Mouse (Mus musculus): ENCODE results near the gene Tgfbr3l. TPM values are rescaled to one million over a fixed set of nuclear protein-coding genes. Genes with fewer than 3 reads are reported as not detected.
A peak's percentile ranks its signal among the peaks of the same experiment; 100 is the strongest.

Gene Tgfbr3l
- polyA plus RNA-seq, 1 experiment, result 13.9 TPM

GRCm38 (mm10) chr8:4263105-4263791 is 15.2 kb downstream of the Tgfbr3l start:
- Histone ChIP-seq H3K4me3 (ENCODE audit: extremely low read depth, insufficient read depth, insufficient read length) (no peak overlapping the region), H3K27ac (ENCODE audit: insufficient read depth, low read length) (no peak overlapping the region), H3K36me3 (ENCODE audit: control insufficient read depth, insufficient read depth, low read length) (peaks cover 32% of the 10 kb centered on the region), H3K4me1 (ENCODE audit: control insufficient read depth, insufficient read depth, insufficient read length) (peaks cover 11% of the 10 kb centered on the region; the same call in 1 of the 2 replicates), H3K27me3 (ENCODE audit: control insufficient read depth, insufficient read depth, low read length) (no peaks in the 10 kb centered on the region)
- 77% methylated on average over 8 of the region's 8 CpGs for WGBS
- no peak for DNase-seq (ENCODE audit: low read depth in 1 of 2, low spot score in 2 of 2)
- TF ChIP-seq POLR2A (IDR thresholded peaks at IDR 0.05; ENCODE audit: low read depth, low read length), result no peak
- no peak for TF ChIP-seq CTCF (IDR thresholded peaks at IDR 0.05; ENCODE audit: extremely low read depth, insufficient read depth, insufficient read length, insufficient replicate concordance)

- 92% methylated on average over 15 of the region's 15 CpGs for WGBS
- no peak overlapping the region for H3K27ac ChIP-seq (ENCODE audit: insufficient read depth, low read length)
- DNase-seq (ENCODE audit: low read depth in 1 of 2, low spot score in 2 of 2), result no peak
- H3K4me1 ChIP-seq (ENCODE audit: control insufficient read depth, insufficient read depth, insufficient read length), result no peaks in the 10 kb centered on the region
- H3K36me3 ChIP-seq (ENCODE audit: control insufficient read depth, insufficient read depth, low read length), result peaks cover 38% of the 10 kb centered on the region
- TF ChIP-seq POLR2A (IDR thresholded peaks at IDR 0.05; ENCODE audit: low read depth, low read length), result no peak
- no peak for TF ChIP-seq CTCF (IDR thresholded peaks at IDR 0.05; ENCODE audit: extremely low read depth, insufficient read depth, insufficient read length, insufficient replicate concordance)
- H3K4me3 ChIP-seq (ENCODE audit: extremely low read depth, insufficient read depth, insufficient read length), result no peak overlapping the region
- H3K27me3 ChIP-seq (ENCODE audit: control insufficient read depth, insufficient read depth, low read length), result no peaks in the 10 kb centered on the region
These were observed 17.3 kb downstream of the Tgfbr3l start for GRCm38 (mm10) chr8:4265160-4265914.

- no peaks in the 10 kb centered on the region for H3K27me3 ChIP-seq (ENCODE audit: control insufficient read depth, insufficient read depth, low read length)
- H3K27ac ChIP-seq (ENCODE audit: insufficient read depth, low read length), result no peak overlapping the region
- no peak for DNase-seq (ENCODE audit: low read depth in 1 of 2, low spot score in 2 of 2)
- no peaks in the 10 kb centered on the region for H3K4me1 ChIP-seq (ENCODE audit: control insufficient read depth, insufficient read depth, insufficient read length)
- TF ChIP-seq CTCF (IDR thresholded peaks at IDR 0.05; ENCODE audit: extremely low read depth, insufficient read depth, insufficient read length, insufficient replicate concordance), result peak; percentile 52; the same call in 1 of the 2 replicates
- no peak for TF ChIP-seq POLR2A (IDR thresholded peaks at IDR 0.05; ENCODE audit: low read depth, low read length)
- H3K36me3 ChIP-seq (ENCODE audit: control insufficient read depth, insufficient read depth, low read length), result peaks cover 35% of the 10 kb centered on the region
- no peak overlapping the region for H3K4me3 ChIP-seq (ENCODE audit: extremely low read depth, insufficient read depth, insufficient read length)
- 90% methylated on average over 15 of the region's 15 CpGs for WGBS
These were observed 19.6 kb downstream of the Tgfbr3l start for GRCm38 (mm10) chr8:4267627-4268026.

- 94% methylated on average over 6 of the region's 6 CpGs for whole genome bisulfite sequencing
- Histone ChIP-seq H3K27ac (ENCODE audit: insufficient read depth, low read length) (no peak overlapping the region), H3K27me3 (ENCODE audit: control insufficient read depth, insufficient read depth, low read length) (no peaks in the 10 kb centered on the region), H3K4me1 (ENCODE audit: control insufficient read depth, insufficient read depth, insufficient read length) (no peaks in the 10 kb centered on the region), H3K4me3 (ENCODE audit: extremely low read depth, insufficient read depth, insufficient read length) (no peak overlapping the region), H3K36me3 (ENCODE audit: control insufficient read depth, insufficient read depth, low read length) (peaks cover 33% of the 10 kb centered on the region)
- no peak for DNase-seq (ENCODE audit: low read depth in 1 of 2, low spot score in 2 of 2)
- TF ChIP-seq POLR2A (IDR thresholded peaks at IDR 0.05; ENCODE audit: low read depth, low read length) (no peak), CTCF (IDR thresholded peaks at IDR 0.05; ENCODE audit: extremely low read depth, insufficient read depth, insufficient read length, insufficient replicate concordance) (no peak)
These were observed 21.6 kb downstream of the Tgfbr3l start for GRCm38 (mm10) chr8:4269609-4270008.

- Histone ChIP-seq H3K27me3 (ENCODE audit: control insufficient read depth, insufficient read depth, low read length) (no peaks in the 10 kb centered on the region), H3K4me3 (ENCODE audit: extremely low read depth, insufficient read depth, insufficient read length) (peak within 1 kb of the TSS; percentile 74), H3K36me3 (ENCODE audit: control insufficient read depth, insufficient read depth, low read length) (peaks cover 5% of the 10 kb centered on the region; the same call in 1 of the 2 replicates), H3K27ac (ENCODE audit: insufficient read depth, low read length) (peak within 1 kb of the TSS; percentile 61), H3K4me1 (ENCODE audit: control insufficient read depth, insufficient read depth, insufficient read length) (peaks cover 4% of the 10 kb centered on the region; the same call in 1 of the 2 replicates)
- TF ChIP-seq POLR2A (IDR thresholded peaks at IDR 0.05; ENCODE audit: low read depth, low read length) (peak; percentile 58), CTCF (IDR thresholded peaks at IDR 0.05; ENCODE audit: extremely low read depth, insufficient read depth, insufficient read length, insufficient replicate concordance) (no peak)
- DNase-seq (ENCODE audit: low read depth in 1 of 2, low spot score in 2 of 2), result peak; percentile 81 to 93
- under 1% methylated on average over 39 of the region's 39 CpGs for WGBS
These were observed 27.5 kb downstream of the Tgfbr3l start, which contains the start of gene Timm44 for GRCm38 (mm10) chr8:4275275-4276110. Gene Timm44, minus strand, starts transcription at chr8:4275913.

GRCm38 (mm10) chr8:4276111-4276465 is 28.1 kb downstream of the Tgfbr3l start:
- Histone ChIP-seq H3K4me3 (ENCODE audit: extremely low read depth, insufficient read depth, insufficient read length) (peak overlapping the region; percentile 74), H3K36me3 (ENCODE audit: control insufficient read depth, insufficient read depth, low read length) (peaks cover 5% of the 10 kb centered on the region; the same call in 1 of the 2 replicates), H3K27me3 (ENCODE audit: control insufficient read depth, insufficient read depth, low read length) (no peaks in the 10 kb centered on the region), H3K27ac (ENCODE audit: insufficient read depth, low read length) (peak overlapping the region; percentile 61), H3K4me1 (ENCODE audit: control insufficient read depth, insufficient read depth, insufficient read length) (peaks cover 4% of the 10 kb centered on the region; the same call in 1 of the 2 replicates)
- no peak for DNase-seq (ENCODE audit: low read depth in 1 of 2, low spot score in 2 of 2)
- WGBS, result 22% methylated on average over 9 of the region's 9 CpGs
- TF ChIP-seq CTCF (IDR thresholded peaks at IDR 0.05; ENCODE audit: extremely low read depth, insufficient read depth, insufficient read length, insufficient replicate concordance) (no peak), POLR2A (IDR thresholded peaks at IDR 0.05; ENCODE audit: low read depth, low read length) (no peak)

All from spleen, adult 2 months (tissue).